Mouse (Mus musculus): ENCODE results near the gene 4930404H24Rik. TPM values are rescaled to one million over a fixed set of nuclear protein-coding genes. Genes with fewer than 3 reads are reported as not detected.

The 4930404H24Rik gene
- polyA plus RNA-seq, 1 experiment, result not detected

GRCm38 (mm10) chr2:153483118-153483983 lies 9.2 kb upstream of the 4930404H24Rik start:
- no peak overlapping the region for H3K4me2 ChIP-seq (ENCODE audit: low read depth)
- peaks cover 36% of the 10 kb centered on the region for H3K27me3 ChIP-seq (ENCODE audit: control insufficient read depth, insufficient read depth, insufficient read length)
- H3ac ChIP-seq (ENCODE audit: control insufficient read depth, insufficient read length), result no peak overlapping the region
- H3K4me3 ChIP-seq, result no peak overlapping the region
- no peaks in the 10 kb centered on the region for H3K36me3 ChIP-seq (ENCODE audit: control insufficient read depth, insufficient read depth)
- no peak for TF ChIP-seq POLR2AphosphoS2 (IDR thresholded peaks at IDR 0.05; ENCODE audit: insufficient read length, low read depth)
- no peak for TF ChIP-seq MYOG (IDR thresholded peaks at IDR 0.05; ENCODE audit: control insufficient read depth in 1 of 3, insufficient read depth in 1 of 3, insufficient read length in 2 of 3, low read depth in 2 of 3)
- no peak for TF ChIP-seq TCF3 (IDR thresholded peaks at IDR 0.05; ENCODE audit: insufficient read length, low read depth)
- TF ChIP-seq MAX (IDR thresholded peaks at IDR 0.05; ENCODE audit: low read depth), result no peak
- no peak for TF ChIP-seq POLR2A (IDR thresholded peaks at IDR 0.05; ENCODE audit: insufficient read length, low read depth)
- no peak for TF ChIP-seq MYOD1 (IDR thresholded peaks at IDR 0.05; ENCODE audit: control insufficient read depth in 1 of 3, insufficient read length in 2 of 3, low read depth in 2 of 3)
- TF ChIP-seq CEBPB (IDR thresholded peaks at IDR 0.05; ENCODE audit: insufficient read depth, poor library complexity, severe bottlenecking), result no peak
- no peak for TF ChIP-seq SRF (IDR thresholded peaks at IDR 0.05; ENCODE audit: control insufficient read depth, insufficient read length, low read depth)
- no peak for TF ChIP-seq USF1 (IDR thresholded peaks at IDR 0.05; ENCODE audit: low read depth)
- TF ChIP-seq REST (IDR thresholded peaks at IDR 0.05; ENCODE audit: insufficient read depth, insufficient read length), result no peak
- no peak for TF ChIP-seq TCF12 (IDR thresholded peaks at IDR 0.05; ENCODE audit: insufficient read depth, poor library complexity, severe bottlenecking)
- no peaks in the 10 kb centered on the region for H3K79me2 ChIP-seq (ENCODE audit: control insufficient read depth, insufficient read depth)

DNA sequence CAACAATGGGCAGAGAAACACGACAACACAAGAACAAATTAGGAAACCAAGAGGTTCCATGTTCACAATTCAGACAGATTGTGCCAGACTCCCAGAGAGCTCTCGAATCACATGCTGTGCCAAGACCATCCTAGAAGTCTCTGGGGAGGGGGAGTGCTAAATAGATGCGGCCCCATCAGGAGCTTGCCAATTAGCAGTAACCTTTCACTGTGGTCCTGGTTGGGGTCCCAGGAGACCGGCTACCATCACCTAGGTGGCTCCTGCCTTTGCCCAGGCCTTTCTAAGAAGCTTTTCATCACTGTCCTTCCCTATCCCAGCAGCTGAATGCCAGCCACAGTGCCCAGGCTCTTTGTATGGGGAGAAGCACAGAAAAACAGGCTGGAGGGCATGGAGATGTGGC lies 8.5 kb upstream of the 4930404H24Rik start:
- Histone ChIP-seq H3ac (ENCODE audit: control insufficient read depth, insufficient read length) (no peak overlapping the region), H3K27me3 (ENCODE audit: control insufficient read depth, insufficient read depth, insufficient read length) (peaks cover 36% of the 10 kb centered on the region), H3K79me2 (ENCODE audit: control insufficient read depth, insufficient read depth) (no peaks in the 10 kb centered on the region), H3K4me3 (no peak overlapping the region), H3K36me3 (ENCODE audit: control insufficient read depth, insufficient read depth) (no peaks in the 10 kb centered on the region), H3K4me2 (ENCODE audit: low read depth) (no peak overlapping the region)
- TF ChIP-seq TCF3 (IDR thresholded peaks at IDR 0.05; ENCODE audit: insufficient read length, low read depth) (no peak), MYOD1 (IDR thresholded peaks at IDR 0.05; ENCODE audit: control insufficient read depth in 1 of 3, insufficient read length in 2 of 3, low read depth in 2 of 3) (no peak), MAX (IDR thresholded peaks at IDR 0.05; ENCODE audit: low read depth) (no peak), MYOG (IDR thresholded peaks at IDR 0.05; ENCODE audit: control insufficient read depth in 1 of 3, insufficient read depth in 1 of 3, insufficient read length in 2 of 3, low read depth in 2 of 3) (no peak), POLR2AphosphoS2 (IDR thresholded peaks at IDR 0.05; ENCODE audit: insufficient read length, low read depth) (no peak), REST (IDR thresholded peaks at IDR 0.05; ENCODE audit: insufficient read depth, insufficient read length) (no peak), CEBPB (IDR thresholded peaks at IDR 0.05; ENCODE audit: insufficient read depth, poor library complexity, severe bottlenecking) (no peak), E2F4 (IDR thresholded peaks at IDR 0.05; ENCODE audit: insufficient read depth) (no peak), SRF (IDR thresholded peaks at IDR 0.05; ENCODE audit: control insufficient read depth, insufficient read length, low read depth) (no peak), USF1 (IDR thresholded peaks at IDR 0.05; ENCODE audit: low read depth) (no peak)

GRCm38 (mm10) chr2:153490116-153490515 lies 2.5 kb upstream of the 4930404H24Rik start:
- TF ChIP-seq TCF3 (IDR thresholded peaks at IDR 0.05; ENCODE audit: insufficient read length, low read depth) (no peak), MAX (IDR thresholded peaks at IDR 0.05; ENCODE audit: low read depth) (no peak), POLR2AphosphoS2 (IDR thresholded peaks at IDR 0.05; ENCODE audit: insufficient read length, low read depth) (no peak), MYOD1 (IDR thresholded peaks at IDR 0.05; ENCODE audit: control insufficient read depth in 1 of 3, insufficient read length in 2 of 3, low read depth in 2 of 3) (no peak), MYOG (IDR thresholded peaks at IDR 0.05; ENCODE audit: control insufficient read depth in 1 of 3, insufficient read depth in 1 of 3, insufficient read length in 2 of 3, low read depth in 2 of 3) (no peak), CEBPB (IDR thresholded peaks at IDR 0.05; ENCODE audit: insufficient read depth, poor library complexity, severe bottlenecking) (no peak), E2F4 (IDR thresholded peaks at IDR 0.05; ENCODE audit: insufficient read depth) (no peak)
- Histone ChIP-seq H3K4me3 (no peak overlapping the region), H3ac (ENCODE audit: control insufficient read depth, insufficient read length) (no peak overlapping the region), H3K4me2 (ENCODE audit: low read depth) (no peak overlapping the region), H3K79me2 (ENCODE audit: control insufficient read depth, insufficient read depth) (no peaks in the 10 kb centered on the region), H3K36me3 (ENCODE audit: control insufficient read depth, insufficient read depth) (no peaks in the 10 kb centered on the region), H3K27me3 (ENCODE audit: control insufficient read depth, insufficient read depth, insufficient read length) (peaks cover 11% of the 10 kb centered on the region)

- TF ChIP-seq POLR2A (IDR thresholded peaks at IDR 0.05; ENCODE audit: insufficient read length, low read depth), result no peak
- no peak for TF ChIP-seq MYOG (IDR thresholded peaks at IDR 0.05; ENCODE audit: control insufficient read depth in 1 of 3, insufficient read depth in 1 of 3, insufficient read length in 2 of 3, low read depth in 2 of 3)
- no peak for TF ChIP-seq REST (IDR thresholded peaks at IDR 0.05; ENCODE audit: insufficient read depth, insufficient read length)
- no peak for TF ChIP-seq TCF3 (IDR thresholded peaks at IDR 0.05; ENCODE audit: insufficient read length, low read depth)
- no peak for TF ChIP-seq CEBPB (IDR thresholded peaks at IDR 0.05; ENCODE audit: insufficient read depth, poor library complexity, severe bottlenecking)
- TF ChIP-seq USF1 (IDR thresholded peaks at IDR 0.05; ENCODE audit: low read depth), result no peak
- Histone ChIP-seq H3K79me2 (ENCODE audit: control insufficient read depth, insufficient read depth) (no peaks in the 10 kb centered on the region), H3K4me2 (ENCODE audit: low read depth) (no peak overlapping the region), H3K4me3 (no peak overlapping the region), H3K36me3 (ENCODE audit: control insufficient read depth, insufficient read depth) (no peaks in the 10 kb centered on the region), H3ac (ENCODE audit: control insufficient read depth, insufficient read length) (no peak overlapping the region), H3K27me3 (ENCODE audit: control insufficient read depth, insufficient read depth, insufficient read length) (peaks cover 7% of the 10 kb centered on the region)
Measured at GRCm38 (mm10) chr2:153490940-153491339, 1.6 kb upstream of the 4930404H24Rik start.

Measured in myocyte (in vitro differentiated cells).